Mouse (Mus musculus): Measurements from ENCODE around the gene S100z. TPM values are rescaled to one million over a fixed set of nuclear protein-coding genes. Genes with fewer than 3 reads are reported as not detected.

S100z gene
- polyA plus RNA-seq, 1 experiment from 2014 or later: not detected

GRCm38 (mm10) chr13:95493296-95493695 lies 14.8 kb upstream of the S100z start:
- no peaks in the 10 kb centered on the region for H3K27me3 ChIP-seq
- H3K27ac ChIP-seq: no peak overlapping the region
- no peak overlapping the region for H3K9ac ChIP-seq
- H3K9me3 ChIP-seq: no peaks in the 10 kb centered on the region
- no peaks in the 10 kb centered on the region for H3K36me3 ChIP-seq
- H3K4me1 ChIP-seq: peaks cover 7% of the 10 kb centered on the region
- no peak overlapping the region for H3K4me3 ChIP-seq
- WGBS: 60% methylated on average over 5 of the region's 5 CpGs
- H3K4me2 ChIP-seq: no peak overlapping the region
- no peak for ATAC-seq (ENCODE audit: borderline replicate concordance, extremely low read depth, low FRiP score, low TSS enrichment)

GRCm38 (mm10) chr13:95491327-95491726 lies 12.8 kb upstream of the S100z start:
- WGBS: 56% methylated on average over 11 of the region's 11 CpGs
- H3K4me3 ChIP-seq: no peak overlapping the region
- H3K27me3 ChIP-seq: no peaks in the 10 kb centered on the region
- H3K36me3 ChIP-seq: no peaks in the 10 kb centered on the region
- no peak overlapping the region for H3K4me2 ChIP-seq
- no peaks in the 10 kb centered on the region for H3K9me3 ChIP-seq
- ATAC-seq (ENCODE audit: borderline replicate concordance, extremely low read depth, low FRiP score, low TSS enrichment): no peak
- H3K9ac ChIP-seq: no peak overlapping the region
- peaks cover 7% of the 10 kb centered on the region for H3K4me1 ChIP-seq
- H3K27ac ChIP-seq: no peak overlapping the region

GRCm38 (mm10) chr13:95484664-95485063 lies 6.1 kb upstream of the S100z start:
- WGBS: 17% methylated on average over 5 of the region's 5 CpGs
- H3K27me3 ChIP-seq: no peaks in the 10 kb centered on the region
- H3K4me2 ChIP-seq: no peak overlapping the region
- H3K4me1 ChIP-seq: 0 out of 2 replicates have a peak, but pooled peaks cover 7% of the 10 kb centered on the region
- ATAC-seq (ENCODE audit: borderline replicate concordance, extremely low read depth, low FRiP score, low TSS enrichment): peak; percentile 58; the same call in 1 of the 2 replicates
- peak overlapping the region; percentile 73 for H3K27ac ChIP-seq
- H3K9me3 ChIP-seq: no peaks in the 10 kb centered on the region
- H3K9ac ChIP-seq: no peak overlapping the region
- H3K36me3 ChIP-seq: no peaks in the 10 kb centered on the region
- no peak overlapping the region for H3K4me3 ChIP-seq

- no peak for ATAC-seq (ENCODE audit: borderline replicate concordance, extremely low read depth, low FRiP score, low TSS enrichment)
- 7% methylated on average over 4 of the region's 4 CpGs for WGBS
- H3K27ac ChIP-seq: no peak overlapping the region
- no peak overlapping the region for H3K4me3 ChIP-seq
- H3K9ac ChIP-seq: no peak overlapping the region
- H3K27me3 ChIP-seq: no peaks in the 10 kb centered on the region
- no peak overlapping the region for H3K4me2 ChIP-seq
- H3K36me3 ChIP-seq: no peaks in the 10 kb centered on the region
- H3K9me3 ChIP-seq: no peaks in the 10 kb centered on the region
- H3K4me1 ChIP-seq: 0 out of 2 replicates have a peak, but pooled peaks cover 7% of the 10 kb centered on the region
Observed at GRCm38 (mm10) chr13:95481428-95481827, 2.9 kb upstream of the S100z start.

GRCm38 (mm10) chr13:95477173-95477572 lies 1.3 kb downstream of the S100z start:
- H3K27me3 ChIP-seq: no peaks in the 10 kb centered on the region
- no peak overlapping the region for H3K4me3 ChIP-seq
- no peaks in the 10 kb centered on the region; the same call in 1 of the 2 replicates for H3K4me1 ChIP-seq
- H3K9me3 ChIP-seq: no peaks in the 10 kb centered on the region
- 70% methylated on average over 6 of the region's 6 CpGs for WGBS
- H3K4me2 ChIP-seq: no peak overlapping the region
- H3K9ac ChIP-seq: no peak overlapping the region
- ATAC-seq (ENCODE audit: borderline replicate concordance, extremely low read depth, low FRiP score, low TSS enrichment): no peak
- H3K27ac ChIP-seq: no peak overlapping the region
- no peaks in the 10 kb centered on the region for H3K36me3 ChIP-seq

- 16% methylated on average over 7 of the region's 7 CpGs for WGBS
- Histone ChIP-seq H3K27me3 (no peaks in the 10 kb centered on the region), H3K27ac (no peak overlapping the region), H3K36me3 (no peaks in the 10 kb centered on the region), H3K4me2 (no peak overlapping the region), H3K9ac (no peak overlapping the region), H3K9me3 (no peaks in the 10 kb centered on the region), H3K4me3 (no peak overlapping the region), H3K4me1 (no peaks in the 10 kb centered on the region; the same call in 1 of the 2 replicates)
- ATAC-seq (ENCODE audit: borderline replicate concordance, extremely low read depth, low FRiP score, low TSS enrichment): no peak
Observed at GRCm38 (mm10) chr13:95475124-95475523, 3.4 kb downstream of the S100z start.

- no peak for ATAC-seq (ENCODE audit: borderline replicate concordance, extremely low read depth, low FRiP score, low TSS enrichment)
- H3K27me3 ChIP-seq: no peaks in the 10 kb centered on the region
- no peaks in the 10 kb centered on the region for H3K36me3 ChIP-seq
- H3K4me3 ChIP-seq: no peak overlapping the region
- H3K27ac ChIP-seq: no peak overlapping the region
- no peak overlapping the region for H3K4me2 ChIP-seq
- no peaks in the 10 kb centered on the region; the same call in 1 of the 2 replicates for H3K4me1 ChIP-seq
- no peaks in the 10 kb centered on the region for H3K9me3 ChIP-seq
- WGBS: 58% methylated on average over 3 of the region's 3 CpGs
- H3K9ac ChIP-seq: no peak overlapping the region
Observed at GRCm38 (mm10) chr13:95474294-95474693, 4.2 kb downstream of the S100z start.

- 48% methylated on average over 2 of the region's 2 CpGs for WGBS
- no peak for ATAC-seq (ENCODE audit: borderline replicate concordance, extremely low read depth, low FRiP score, low TSS enrichment)
- H3K27me3 ChIP-seq: no peaks in the 10 kb centered on the region
- H3K4me2 ChIP-seq: no peak overlapping the region
- no peaks in the 10 kb centered on the region; the same call in 1 of the 2 replicates for H3K4me1 ChIP-seq
- no peak overlapping the region for H3K4me3 ChIP-seq
- H3K9me3 ChIP-seq: no peaks in the 10 kb centered on the region
- H3K27ac ChIP-seq: no peak overlapping the region
- no peak overlapping the region for H3K9ac ChIP-seq
- H3K36me3 ChIP-seq: no peaks in the 10 kb centered on the region
Observed at GRCm38 (mm10) chr13:95470970-95471369, 7.6 kb downstream of the S100z start.

GRCm38 (mm10) chr13:95451529-95451928 lies 27.0 kb downstream of the S100z start:
- Histone ChIP-seq H3K4me3 (no peak overlapping the region), H3K27me3 (no peaks in the 10 kb centered on the region), H3K9me3 (no peaks in the 10 kb centered on the region), H3K9ac (no peak overlapping the region), H3K36me3 (no peaks in the 10 kb centered on the region), H3K4me1 (no peaks in the 10 kb centered on the region), H3K4me2 (no peak overlapping the region), H3K27ac (no peak overlapping the region)
- 65% methylated on average over 2 of the region's 2 CpGs for WGBS
- no peak for ATAC-seq (ENCODE audit: borderline replicate concordance, extremely low read depth, low FRiP score, low TSS enrichment)

GRCm38 (mm10) chr13:95450636-95451210 lies 27.8 kb downstream of the S100z start:
- H3K9me3 ChIP-seq: no peaks in the 10 kb centered on the region
- H3K27ac ChIP-seq: no peak overlapping the region
- no peak overlapping the region for H3K4me3 ChIP-seq
- H3K9ac ChIP-seq: no peak overlapping the region
- no peaks in the 10 kb centered on the region for H3K36me3 ChIP-seq
- WGBS: 85% methylated on average over 9 of the region's 9 CpGs
- ATAC-seq (ENCODE audit: borderline replicate concordance, extremely low read depth, low FRiP score, low TSS enrichment): no peak
- H3K4me1 ChIP-seq: no peaks in the 10 kb centered on the region
- H3K4me2 ChIP-seq: no peak overlapping the region
- H3K27me3 ChIP-seq: peaks cover 4% of the 10 kb centered on the region; the same call in 1 of the 2 replicates

GRCm38 (mm10) chr13:95449730-95450129 lies 28.8 kb downstream of the S100z start:
- Histone ChIP-seq H3K4me3 (no peak overlapping the region), H3K9ac (no peak overlapping the region), H3K27me3 (peaks cover 14% of the 10 kb centered on the region), H3K36me3 (no peaks in the 10 kb centered on the region), H3K9me3 (no peaks in the 10 kb centered on the region), H3K4me2 (no peak overlapping the region), H3K27ac (no peak overlapping the region), H3K4me1 (no peaks in the 10 kb centered on the region)
- WGBS: 42% methylated on average over 3 of the region's 3 CpGs
- no peak for ATAC-seq (ENCODE audit: borderline replicate concordance, extremely low read depth, low FRiP score, low TSS enrichment)

- no peak for ATAC-seq (ENCODE audit: borderline replicate concordance, extremely low read depth, low FRiP score, low TSS enrichment)
- H3K9me3 ChIP-seq: no peaks in the 10 kb centered on the region
- H3K4me3 ChIP-seq: peak within 1 kb of the TSS; percentile 29
- H3K27ac ChIP-seq: no peak within 1 kb of the TSS
- peak within 1 kb of the TSS; percentile 61 for H3K4me2 ChIP-seq
- H3K36me3 ChIP-seq: no peaks in the 10 kb centered on the region
- no peak within 1 kb of the TSS for H3K9ac ChIP-seq
- peaks cover 39% of the 10 kb centered on the region for H3K27me3 ChIP-seq
- 49% methylated on average over 11 of the region's 11 CpGs for WGBS
- H3K4me1 ChIP-seq: no peaks in the 10 kb centered on the region
Observed at GRCm38 (mm10) chr13:95444824-95445223, 33.7 kb downstream of the S100z start, which contains the start of gene Crhbp. Gene Crhbp, minus strand, starts transcription at chr13:95444924.

Data from lung, embryonic 15.5 days (tissue).